Mouse (Mus musculus): ENCODE results near the gene Tmem183a. TPM values are rescaled to one million over a fixed set of nuclear protein-coding genes. Genes with fewer than 3 reads are reported as not detected.
A peak's percentile ranks its signal among the peaks of the same experiment; 100 is the strongest.

Tmem183a gene
- 10 to 100 TPM; 65.6 to 69.1 TPM for total RNA-seq (2021)
- long read RNA-seq, experiment 1, transcript Tmem183a-201 (8 exons, 3,149 nt): major isoform, 73 of 107 reads
- long read RNA-seq, experiment 1, transcript Tmem183a-205 (9 exons, 1,689 nt): minor isoform, 5 of 107 reads
- long read RNA-seq, experiment 1, partial matches to known transcripts: 7 of 107 reads
- long read RNA-seq, experiment 1, other reads (novel, unspliced or antisense): 20 of 107 reads
- long read RNA-seq, experiment 2, transcript Tmem183a-205 (9 exons, 1,689 nt): minor isoform, 5 of 70 reads
- long read RNA-seq, experiment 2, transcript Tmem183a-201 (8 exons, 3,149 nt): major isoform, 37 of 70 reads
- long read RNA-seq, experiment 2, partial matches to known transcripts: 7 of 70 reads
- long read RNA-seq, experiment 2, other reads (novel, unspliced or antisense): 20 of 70 reads

DNA sequence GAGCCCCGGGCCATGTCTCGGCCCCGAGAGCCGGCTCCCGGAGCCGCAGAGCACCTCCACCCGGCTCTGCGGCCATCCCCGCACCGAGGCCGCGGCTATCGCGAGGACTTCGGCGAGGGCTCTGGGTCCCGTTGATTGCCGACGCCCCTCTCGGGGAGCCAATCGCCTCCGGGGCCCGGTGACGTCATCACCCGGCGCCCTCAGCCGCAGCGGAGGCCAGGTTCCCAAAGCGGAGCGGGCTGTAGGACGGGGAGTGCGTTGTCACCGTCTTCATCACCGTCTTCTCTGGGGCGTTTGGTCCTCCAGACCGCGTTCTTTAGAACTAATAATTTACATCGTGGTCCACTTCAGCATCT is at the start of gene Tmem183a:
Tmem183a (minus strand) TSS at position 123 of the 356 bp plus-strand sequence.
- DNase-seq (ENCODE audit: low spot score in 2 of 2): peak; percentile 98

- DNase-seq (ENCODE audit: low spot score in 2 of 2): no peak
Measured at GRCm38 (mm10) chr1:134408080-134408479, 46.3 kb upstream of the Tmem183a start.

DNA sequence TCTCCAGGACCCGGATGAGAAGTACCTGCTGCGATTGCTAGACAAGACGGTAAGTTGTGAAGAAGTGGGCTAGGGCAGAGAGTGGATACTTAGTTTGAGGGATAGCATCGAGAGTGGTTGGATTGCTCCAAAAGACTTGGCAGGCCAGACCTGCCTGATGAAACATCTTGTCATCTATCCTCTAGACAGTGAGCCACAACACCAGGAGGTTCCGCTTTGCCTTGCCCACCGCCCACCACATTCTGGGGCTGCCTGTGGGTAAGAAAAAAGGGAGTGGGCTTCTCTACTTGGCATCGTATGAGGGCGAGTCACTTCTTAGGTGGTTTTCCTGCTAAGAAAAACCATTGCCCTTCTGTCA is 44.6 kb upstream of the Tmem183a start:
- no peak for DNase-seq (ENCODE audit: low spot score in 2 of 2)

DNA sequence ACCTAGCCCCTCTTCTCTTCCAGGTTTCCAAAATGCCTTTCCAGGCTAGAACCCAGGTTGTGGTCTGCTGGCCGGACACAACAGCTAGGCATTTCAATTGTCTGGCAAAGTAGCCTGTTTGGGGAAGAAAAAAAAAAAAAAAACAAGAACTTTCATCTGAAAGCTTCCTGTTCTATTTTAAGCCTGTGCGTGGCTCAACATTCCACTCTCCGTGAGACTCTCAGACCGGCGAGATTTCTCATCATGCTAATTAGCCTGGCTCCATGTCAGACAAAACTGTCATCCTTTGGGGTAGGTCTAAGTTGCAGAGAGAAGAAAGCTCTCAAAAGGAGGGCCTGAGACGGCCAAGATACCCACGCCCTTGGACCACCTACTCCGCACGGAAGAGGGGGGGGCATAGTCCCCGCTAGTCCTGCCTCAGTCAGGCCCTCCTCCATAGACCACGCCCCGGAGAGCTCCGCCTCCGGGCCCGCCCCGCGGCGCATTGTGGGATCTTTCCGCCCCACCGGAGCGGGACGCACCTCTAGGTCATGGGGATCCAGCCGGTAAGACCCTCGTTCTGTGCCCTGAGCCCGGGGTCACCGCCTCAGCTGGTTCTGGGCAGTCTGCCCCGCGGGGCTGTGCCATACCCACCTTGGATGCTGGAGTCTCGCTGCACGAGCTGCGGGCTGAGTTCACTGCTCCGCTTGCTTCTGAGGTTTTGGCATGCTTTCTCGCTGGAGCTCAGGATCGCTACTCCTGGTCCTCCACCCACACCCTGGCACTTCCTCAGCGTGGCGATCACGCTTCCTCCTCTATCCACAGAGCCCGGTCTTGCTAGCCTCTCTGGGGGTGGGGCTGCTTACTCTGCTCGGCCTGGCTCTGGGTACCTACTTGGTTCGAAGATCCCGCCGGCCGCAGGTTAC is 44.0 kb upstream of the Tmem183a start, which contains the start of gene Cyb5r1:
Cyb5r1 (plus strand) TSS at position 51 of the 905 bp plus-strand sequence.
- peak; percentile 63 to 81 for DNase-seq (ENCODE audit: low spot score in 2 of 2)

DNA sequence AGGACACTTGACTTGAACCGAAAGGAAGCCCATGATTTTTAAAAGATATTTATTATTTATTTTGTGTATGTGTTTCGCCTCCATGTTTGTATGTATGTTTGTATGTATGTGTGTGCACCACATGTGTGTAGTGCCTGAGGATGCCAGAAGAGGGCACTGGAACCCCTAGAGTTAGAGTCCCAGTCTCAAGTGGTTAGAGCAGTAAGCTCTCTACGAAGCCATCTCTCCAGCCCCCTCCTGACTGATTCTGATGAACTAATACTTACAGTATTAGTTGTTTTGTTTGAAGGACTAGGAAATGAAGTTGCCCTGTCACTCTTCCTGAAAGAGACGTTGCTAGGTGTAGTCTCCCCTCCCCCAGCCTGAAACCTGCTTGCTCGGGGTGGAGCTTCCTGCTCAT is 38.0 kb upstream of the Tmem183a start:
- no peak for DNase-seq (ENCODE audit: low spot score in 2 of 2)

GRCm38 (mm10) chr1:134398210-134398609 is 36.4 kb upstream of the Tmem183a start:
- DNase-seq (ENCODE audit: low spot score in 2 of 2): no peak

DNA sequence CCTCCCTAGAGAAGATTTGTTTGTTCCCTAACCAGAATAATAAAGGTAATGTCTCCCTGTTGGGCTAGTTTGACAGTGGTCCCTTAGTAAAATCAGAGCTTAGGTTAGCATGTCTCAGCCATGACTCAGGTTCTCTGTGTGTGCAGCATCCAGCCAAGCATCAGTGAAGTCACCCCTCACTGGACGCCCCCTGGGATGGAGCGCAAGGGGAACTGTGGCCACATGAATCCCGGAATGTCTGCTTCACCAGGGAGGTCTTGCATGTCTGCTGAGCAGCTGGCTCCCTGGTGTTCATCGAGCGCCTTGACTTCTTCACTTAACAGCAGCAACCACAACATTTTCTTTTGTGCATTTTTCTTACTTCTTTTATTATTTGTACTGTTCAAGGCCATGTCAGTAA is 32.0 kb upstream of the Tmem183a start:
- no peak for DNase-seq (ENCODE audit: low spot score in 2 of 2)

GRCm38 (mm10) chr1:134385666-134386065 is 23.9 kb upstream of the Tmem183a start, which contains the start of gene 4933406M09Rik:
Gene 4933406M09Rik (plus strand): TSS chr1:134385940.
- no peak for DNase-seq (ENCODE audit: low spot score in 2 of 2)

- DNase-seq (ENCODE audit: low spot score in 2 of 2): no peak
Measured at GRCm38 (mm10) chr1:134385176-134385575, 23.4 kb upstream of the Tmem183a start.

DNA sequence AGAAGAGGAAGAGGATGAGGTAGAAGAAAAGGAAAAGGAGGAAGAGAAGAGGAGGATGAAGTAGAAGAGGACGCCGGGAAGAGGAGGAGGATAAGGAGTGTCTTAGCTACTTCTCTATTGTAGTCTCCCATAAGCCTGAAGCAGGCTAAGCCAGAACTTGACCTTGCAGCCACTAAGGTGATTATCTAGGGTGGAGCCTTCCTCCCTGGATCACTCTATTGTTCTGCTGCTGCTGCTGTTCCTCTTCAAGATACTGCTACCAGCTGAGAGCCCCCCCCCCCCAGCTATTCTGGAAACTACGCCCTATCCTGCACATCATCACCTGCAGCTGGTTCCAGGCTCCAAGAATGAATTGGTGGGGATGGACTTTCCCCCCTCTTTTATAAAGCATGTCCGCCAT is 22.8 kb upstream of the Tmem183a start:
- DNase-seq (ENCODE audit: low spot score in 2 of 2): no peak

GRCm38 (mm10) chr1:134381795-134382625 is 20.2 kb upstream of the Tmem183a start:
- peak; percentile 15 to 21 for DNase-seq (ENCODE audit: low spot score in 2 of 2)

- no peak for DNase-seq (ENCODE audit: low spot score in 2 of 2)
Measured at GRCm38 (mm10) chr1:134381051-134381450, 19.3 kb upstream of the Tmem183a start.

DNA sequence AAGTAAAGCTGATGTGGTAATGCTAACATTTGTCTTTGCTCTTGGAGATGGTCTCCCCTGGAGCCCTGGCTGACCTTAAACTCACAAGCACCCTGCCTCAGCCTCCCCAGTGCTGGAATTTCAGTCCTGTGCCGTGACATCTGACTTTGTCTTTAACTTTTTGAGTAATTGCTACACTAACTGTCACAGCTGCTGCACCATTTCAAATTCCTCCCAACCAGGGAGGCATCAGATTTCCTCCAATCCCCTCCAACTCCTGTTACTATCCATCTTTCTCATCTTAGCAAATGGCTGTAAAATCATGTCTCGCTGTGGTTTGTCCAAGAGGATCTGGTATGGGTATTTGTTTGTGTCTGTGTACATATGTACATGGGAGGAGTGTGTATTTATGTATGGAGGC is 12.3 kb upstream of the Tmem183a start:
- DNase-seq (ENCODE audit: low spot score in 2 of 2): no peak

DNA sequence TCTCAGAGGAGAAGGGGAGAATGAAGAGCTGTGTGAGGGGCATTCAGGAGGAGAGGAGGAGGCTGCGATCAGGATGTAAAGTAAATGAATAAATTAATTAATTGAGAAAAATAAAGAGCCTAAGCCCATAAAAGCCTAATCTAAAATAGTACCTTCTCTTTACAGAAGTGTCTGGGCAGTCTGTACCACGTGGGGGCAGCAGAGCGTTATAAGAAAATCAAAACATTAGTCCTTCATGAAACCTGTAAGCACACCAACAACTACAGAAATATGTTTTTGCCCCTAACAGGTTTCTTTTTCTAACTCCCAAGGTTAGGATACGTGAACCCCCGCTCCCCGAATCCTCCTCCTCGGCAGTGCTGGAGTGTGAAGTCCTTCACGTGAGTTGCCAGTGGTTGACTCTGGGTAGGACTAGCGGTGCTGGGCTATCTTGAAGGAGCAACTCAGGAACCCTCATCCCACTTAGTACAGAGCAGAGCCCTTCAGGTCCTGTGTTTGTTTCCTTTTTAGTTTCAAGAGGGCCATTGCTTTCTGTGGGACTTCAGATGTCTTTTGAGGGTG is 7.1 kb upstream of the Tmem183a start:
- DNase-seq (ENCODE audit: low spot score in 2 of 2): peak; percentile 57 to 64

DNA sequence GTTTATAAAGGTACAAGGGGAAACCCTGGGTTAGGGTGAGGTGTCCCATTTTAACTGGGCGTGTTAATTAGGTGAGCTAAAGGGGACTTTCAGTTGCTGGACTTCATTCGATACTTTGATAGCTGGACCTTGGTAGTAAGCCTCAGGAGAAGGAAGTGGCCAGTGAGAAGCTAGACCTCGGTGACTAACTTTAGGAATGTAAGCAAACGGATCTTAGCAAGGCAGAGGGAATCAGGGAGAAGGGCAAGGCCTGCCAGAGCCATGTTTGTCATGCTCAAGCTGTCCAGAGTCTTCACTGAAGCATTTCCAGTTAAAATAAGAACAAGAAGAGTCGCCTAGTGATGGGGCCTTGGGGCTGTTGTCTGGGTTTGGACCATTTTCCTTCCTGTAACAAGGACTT is 3.7 kb upstream of the Tmem183a start:
- no peak for DNase-seq (ENCODE audit: low spot score in 2 of 2)

DNA sequence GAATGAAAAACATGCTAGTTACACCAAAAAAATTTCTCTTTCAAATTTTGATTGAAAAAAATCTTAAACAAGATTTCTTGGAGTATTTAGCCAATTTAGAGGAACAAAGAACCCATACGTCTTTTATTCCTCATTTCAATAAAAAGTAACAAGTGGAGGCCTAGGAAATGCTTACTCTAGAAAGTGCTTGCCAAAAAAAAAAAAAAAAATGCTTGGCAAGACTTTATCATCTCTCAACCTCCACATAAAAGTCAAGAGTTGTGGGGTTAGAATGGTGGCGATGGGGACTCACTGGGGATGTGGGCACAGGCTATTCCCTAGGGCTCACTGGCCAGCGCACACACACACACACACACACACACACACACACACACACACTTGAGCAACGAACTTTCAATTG is 1.4 kb upstream of the Tmem183a start:
- no peak for DNase-seq (ENCODE audit: low spot score in 2 of 2)

DNA sequence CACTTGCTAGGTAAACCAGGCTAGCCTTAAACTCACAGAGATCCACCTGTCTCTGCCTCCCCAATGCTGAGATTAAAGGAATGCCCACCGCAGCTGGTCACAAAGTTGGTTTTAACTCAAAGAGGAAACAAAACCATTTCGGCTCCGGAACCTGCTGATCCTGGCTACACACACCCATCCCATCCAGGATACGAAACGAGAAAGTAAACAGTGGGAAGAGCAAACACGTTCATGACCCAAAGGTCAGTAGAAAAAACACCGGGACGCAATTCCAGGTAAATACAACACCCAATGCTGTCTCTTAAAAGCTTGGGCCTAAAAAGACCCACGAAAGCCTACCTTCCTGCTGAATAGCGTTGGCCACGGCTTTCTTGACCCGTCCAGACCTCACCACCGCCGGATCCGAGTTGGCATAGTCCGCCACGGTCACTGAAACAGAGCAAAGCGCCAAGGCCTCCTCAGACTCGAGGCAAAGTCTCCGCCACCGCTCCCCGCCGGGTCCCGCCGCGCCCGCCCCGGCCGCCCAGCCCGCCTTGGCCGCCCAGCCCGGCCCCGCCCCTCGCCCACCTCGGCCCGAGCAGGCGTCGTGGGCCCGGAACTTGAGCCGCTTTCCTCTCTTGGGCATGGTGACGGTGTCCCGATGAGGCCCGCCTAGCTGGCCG is 453 bp downstream of the Tmem183a start:
- no peak for DNase-seq (ENCODE audit: low spot score in 2 of 2)

DNA sequence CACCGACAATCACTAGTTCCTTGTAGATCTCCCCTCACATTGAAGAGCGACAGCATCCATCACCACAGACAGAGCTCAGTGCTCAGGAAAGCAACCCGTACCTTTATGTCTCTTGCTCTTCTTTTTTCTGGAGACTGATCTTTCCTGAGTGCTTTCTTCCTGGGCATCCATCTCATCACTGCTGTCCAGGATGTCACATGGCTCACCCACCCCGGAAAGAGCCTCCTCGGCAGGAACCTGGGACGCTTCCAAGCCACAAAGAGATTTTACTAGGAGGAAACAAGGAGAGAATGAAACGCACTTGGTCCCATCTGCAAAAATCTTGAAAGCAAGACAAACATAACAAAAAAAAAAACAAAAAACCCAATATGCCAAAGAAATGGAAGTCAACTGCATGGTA is 1.1 kb downstream of the Tmem183a start:
- DNase-seq (ENCODE audit: low spot score in 2 of 2): no peak

DNA sequence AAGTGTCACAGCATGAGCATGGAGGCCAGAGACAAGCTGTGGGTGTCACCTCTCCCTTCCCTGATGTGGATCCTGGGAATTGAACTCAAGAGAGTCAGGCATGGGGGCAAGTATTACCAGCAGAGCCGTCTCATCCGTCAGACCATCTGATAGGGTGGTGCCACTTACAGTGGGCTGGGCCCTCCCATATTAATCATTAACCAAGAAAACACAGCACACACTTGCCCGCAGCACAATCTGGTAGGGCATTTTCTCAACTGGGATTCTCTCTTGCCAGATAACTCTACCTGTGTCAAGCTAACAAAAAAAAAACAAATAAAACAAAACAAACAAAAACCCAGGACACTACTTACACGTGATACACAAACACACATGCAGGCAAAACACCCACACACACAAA is 4.3 kb downstream of the Tmem183a start:
- DNase-seq (ENCODE audit: low spot score in 2 of 2): no peak

DNA sequence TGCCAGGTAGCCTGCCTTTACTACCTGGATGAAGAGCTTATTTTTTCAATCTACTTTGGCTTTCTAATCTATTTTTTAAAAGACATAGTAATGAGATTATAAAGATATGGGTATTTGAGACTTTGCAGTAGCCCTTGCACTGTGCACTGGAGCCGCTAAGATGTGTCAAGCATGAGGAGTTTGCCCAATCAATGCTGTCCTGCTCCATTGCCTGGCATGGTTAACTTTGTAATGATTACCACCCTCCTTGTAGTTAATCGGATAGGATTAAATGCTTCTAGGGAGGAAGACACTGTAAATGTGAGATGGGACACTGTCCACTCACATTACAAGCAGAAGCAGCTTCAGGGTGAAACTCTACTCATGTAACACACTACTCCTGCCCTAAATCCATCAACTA is 8.5 kb downstream of the Tmem183a start:
- no peak for DNase-seq (ENCODE audit: low spot score in 2 of 2)

Measured in left cerebral cortex, adult 18-20 months (tissue).